Mouse (Mus musculus): Measurements from ENCODE around the gene Rara. TPM values are rescaled to one million over a fixed set of nuclear protein-coding genes. Genes with fewer than 3 reads are reported as not detected.

Rara gene
- polyA plus RNA-seq, 1 experiment from 2014 or later = 20.1 TPM

- WGBS = 81% methylated on average over 6 of the region's 6 CpGs
- Histone ChIP-seq H3K4me1 (replicated peaks; ENCODE audit: control insufficient read depth, insufficient read depth) (no peaks in the 10 kb centered on the region), H3K9me3 (ENCODE audit: control insufficient read depth, low read length) (no peaks in the 10 kb centered on the region), H3K4me2 (replicated peaks; ENCODE audit: low read depth) (no peak overlapping the region), H3K27me3 (ENCODE audit: control insufficient read depth, insufficient read depth, low read length) (no peaks in the 10 kb centered on the region), H3K36me3 (ENCODE audit: control insufficient read depth, insufficient read depth, low read length) (peaks cover 6% of the 10 kb centered on the region; the same call in 1 of the 2 replicates), H3K9ac (ENCODE audit: low read length) (no peak overlapping the region), H3K27ac (replicated peaks) (no peak overlapping the region), H3K4me3 (ENCODE audit: low read depth, low read length) (no peak overlapping the region)
- no peak for TF ChIP-seq CTCF (IDR thresholded peaks at IDR 0.05; ENCODE audit: low read depth)
- no peak for TF ChIP-seq EP300 (optimal IDR thresholded peaks at IDR 0.05)
- no peak for ATAC-seq (ENCODE audit: low FRiP score, low TSS enrichment)
- DNase-seq (ENCODE audit: low spot score) = no peak
Measured at GRCm38 (mm10) chr11:98990866-98991265, 63.2 kb downstream of the Rara start.

DNA sequence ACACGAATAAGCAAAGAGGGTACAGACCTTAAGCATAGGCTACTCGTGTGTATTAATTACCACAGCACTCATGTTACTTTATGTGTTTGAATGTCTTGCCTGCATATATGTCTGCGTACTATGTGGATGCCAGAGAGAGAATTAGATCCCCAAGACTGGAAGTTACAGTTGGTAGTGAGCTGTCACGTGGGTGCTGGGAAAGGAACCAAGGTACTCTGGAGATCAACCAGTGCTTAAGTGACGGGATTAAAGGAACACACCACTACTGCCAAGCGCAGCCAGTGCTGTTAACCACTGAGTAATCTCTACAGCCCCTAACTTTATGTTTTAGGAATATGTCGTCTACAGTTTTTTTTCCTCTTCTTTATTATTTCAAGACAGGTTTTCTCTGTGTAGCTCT, 68.4 kb downstream of the Rara start:
- Histone ChIP-seq H3K27me3 (ENCODE audit: control insufficient read depth, insufficient read depth, low read length) (no peaks in the 10 kb centered on the region), H3K4me2 (replicated peaks; ENCODE audit: low read depth) (no peak overlapping the region), H3K4me3 (ENCODE audit: low read depth, low read length) (no peak overlapping the region), H3K27ac (replicated peaks) (no peak overlapping the region), H3K9me3 (ENCODE audit: control insufficient read depth, low read length) (no peaks in the 10 kb centered on the region), H3K9ac (ENCODE audit: low read length) (no peak overlapping the region), H3K36me3 (ENCODE audit: control insufficient read depth, insufficient read depth, low read length) (peaks cover 11% of the 10 kb centered on the region; the same call in 1 of the 2 replicates), H3K4me1 (replicated peaks; ENCODE audit: control insufficient read depth, insufficient read depth) (no peaks in the 10 kb centered on the region)
- no peak for DNase-seq (ENCODE audit: low spot score)
- WGBS = 92% methylated on average over 7 of the region's 7 CpGs
- no peak for ATAC-seq (ENCODE audit: low FRiP score, low TSS enrichment)
- TF ChIP-seq CTCF (IDR thresholded peaks at IDR 0.05; ENCODE audit: low read depth) (no peak), EP300 (optimal IDR thresholded peaks at IDR 0.05) (no peak)

DNA sequence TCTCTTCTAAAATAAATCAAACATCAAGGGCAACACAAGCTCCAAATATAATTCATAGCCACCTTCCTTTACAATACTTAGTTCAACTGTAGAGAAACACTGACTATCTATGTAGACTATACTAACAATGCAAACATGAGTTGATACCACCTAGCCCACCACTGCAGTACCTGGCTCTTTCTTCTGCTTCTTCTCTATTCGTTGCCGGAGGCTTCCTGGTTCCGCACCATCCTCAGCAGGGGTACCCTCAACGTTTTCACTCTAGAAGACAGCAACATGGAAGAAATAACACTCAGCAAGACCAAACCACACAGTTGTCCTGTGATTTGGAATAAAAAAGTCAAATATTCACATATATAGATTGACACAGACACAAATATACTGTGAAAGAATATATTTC, 70.0 kb downstream of the Rara start:
- no peak for DNase-seq (ENCODE audit: low spot score)
- Histone ChIP-seq H3K27ac (replicated peaks) (no peak overlapping the region), H3K36me3 (ENCODE audit: control insufficient read depth, insufficient read depth, low read length) (peaks cover 15% of the 10 kb centered on the region; the same call in 1 of the 2 replicates), H3K27me3 (ENCODE audit: control insufficient read depth, insufficient read depth, low read length) (no peaks in the 10 kb centered on the region), H3K4me3 (ENCODE audit: low read depth, low read length) (no peak overlapping the region), H3K9ac (ENCODE audit: low read length) (no peak overlapping the region), H3K9me3 (ENCODE audit: control insufficient read depth, low read length) (no peaks in the 10 kb centered on the region), H3K4me2 (replicated peaks; ENCODE audit: low read depth) (no peak overlapping the region), H3K4me1 (replicated peaks; ENCODE audit: control insufficient read depth, insufficient read depth) (no peaks in the 10 kb centered on the region)
- TF ChIP-seq CTCF (IDR thresholded peaks at IDR 0.05; ENCODE audit: low read depth) (no peak), EP300 (optimal IDR thresholded peaks at IDR 0.05) (no peak)
- WGBS = 89% methylated on average over 4 of the region's 4 CpGs
- no peak for ATAC-seq (ENCODE audit: low FRiP score, low TSS enrichment)

GRCm38 (mm10) chr11:98998776-98999175, 71.2 kb downstream of the Rara start:
- ATAC-seq (ENCODE audit: low FRiP score, low TSS enrichment) = no peak
- Histone ChIP-seq H3K4me1 (replicated peaks; ENCODE audit: control insufficient read depth, insufficient read depth) (no peaks in the 10 kb centered on the region), H3K27me3 (ENCODE audit: control insufficient read depth, insufficient read depth, low read length) (no peaks in the 10 kb centered on the region), H3K4me3 (ENCODE audit: low read depth, low read length) (no peak overlapping the region), H3K9ac (ENCODE audit: low read length) (no peak overlapping the region), H3K27ac (replicated peaks) (no peak overlapping the region), H3K36me3 (ENCODE audit: control insufficient read depth, insufficient read depth, low read length) (peaks cover 18% of the 10 kb centered on the region), H3K9me3 (ENCODE audit: control insufficient read depth, low read length) (no peaks in the 10 kb centered on the region), H3K4me2 (replicated peaks; ENCODE audit: low read depth) (no peak overlapping the region)
- DNase-seq (ENCODE audit: low spot score) = no peak
- TF ChIP-seq CTCF (IDR thresholded peaks at IDR 0.05; ENCODE audit: low read depth) (peak; percentile 58), EP300 (optimal IDR thresholded peaks at IDR 0.05) (no peak)

DNA sequence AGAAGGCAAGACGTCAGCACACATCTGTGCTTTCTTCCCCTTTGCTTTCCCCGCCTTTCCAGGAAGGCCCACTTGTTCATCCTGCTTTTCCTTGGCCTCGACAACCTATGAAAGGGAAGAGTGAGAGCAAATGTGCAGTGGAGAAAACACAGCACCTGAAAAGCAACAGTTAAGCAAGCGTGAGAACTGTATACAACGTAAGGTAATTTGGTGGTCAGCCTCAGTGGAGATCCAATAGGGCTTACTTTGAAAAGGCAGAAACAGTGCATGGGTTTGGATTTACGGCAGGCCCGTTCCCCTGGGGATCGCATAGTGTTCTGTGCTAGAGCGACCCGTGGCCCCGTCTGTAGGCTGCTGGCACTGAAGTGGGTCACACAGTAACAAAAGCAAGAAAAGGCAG, 71.6 kb downstream of the Rara start:
- DNase-seq (ENCODE audit: low spot score) (no peak), ATAC-seq (ENCODE audit: low FRiP score, low TSS enrichment) (no peak)
- Histone ChIP-seq H3K9me3 (ENCODE audit: control insufficient read depth, low read length) (no peaks in the 10 kb centered on the region), H3K27ac (replicated peaks) (no peak overlapping the region), H3K36me3 (ENCODE audit: control insufficient read depth, insufficient read depth, low read length) (peaks cover 18% of the 10 kb centered on the region), H3K4me3 (ENCODE audit: low read depth, low read length) (no peak overlapping the region), H3K27me3 (ENCODE audit: control insufficient read depth, insufficient read depth, low read length) (no peaks in the 10 kb centered on the region), H3K4me2 (replicated peaks; ENCODE audit: low read depth) (no peak overlapping the region), H3K9ac (ENCODE audit: low read length) (no peak overlapping the region), H3K4me1 (replicated peaks; ENCODE audit: control insufficient read depth, insufficient read depth) (no peaks in the 10 kb centered on the region)
- TF ChIP-seq EP300 (optimal IDR thresholded peaks at IDR 0.05) (no peak), CTCF (IDR thresholded peaks at IDR 0.05; ENCODE audit: low read depth) (no peak)
- 93% methylated on average over 11 of the region's 11 CpGs for WGBS

- WGBS = 82% methylated on average over 9 of the region's 9 CpGs
- Histone ChIP-seq H3K4me2 (replicated peaks; ENCODE audit: low read depth) (no peak overlapping the region), H3K4me3 (ENCODE audit: low read depth, low read length) (no peak overlapping the region), H3K27me3 (ENCODE audit: control insufficient read depth, insufficient read depth, low read length) (no peaks in the 10 kb centered on the region), H3K9me3 (ENCODE audit: control insufficient read depth, low read length) (no peaks in the 10 kb centered on the region), H3K4me1 (replicated peaks; ENCODE audit: control insufficient read depth, insufficient read depth) (no peaks in the 10 kb centered on the region), H3K36me3 (ENCODE audit: control insufficient read depth, insufficient read depth, low read length) (peaks cover 15% of the 10 kb centered on the region; the same call in 1 of the 2 replicates), H3K9ac (ENCODE audit: low read length) (no peak overlapping the region), H3K27ac (replicated peaks) (no peak overlapping the region)
- no peak for DNase-seq (ENCODE audit: low spot score)
- TF ChIP-seq EP300 (optimal IDR thresholded peaks at IDR 0.05) (no peak), CTCF (IDR thresholded peaks at IDR 0.05; ENCODE audit: low read depth) (no peak)
- ATAC-seq (ENCODE audit: low FRiP score, low TSS enrichment) = no peak
Measured at GRCm38 (mm10) chr11:99006788-99007187, 79.2 kb downstream of the Rara start.

Measured in stomach, postnatal 0 days (tissue).